Mouse (Mus musculus) olfactory bulb, adult 2 months (tissue): Measurements from ENCODE around the gene Zfpl1. TPM values are rescaled to one million over a fixed set of nuclear protein-coding genes. Genes with fewer than 3 reads are reported as not detected.

Experiments
- H3K27ac ChIP-seq: fragments of 200-500 bp; 2 replicates; pipeline ENCODE4 v1.5.1; 2012; ENCODE audit warnings: low read depth, low read length; ENCODE audit not compliant: insufficient read depth
- H3K4me1 ChIP-seq: fragments of 200-500 bp; 2 replicates; pipeline ENCODE4 v1.6.1; 2012; ENCODE audit warnings: low read length; ENCODE audit not compliant: control insufficient read depth, insufficient read depth
- H3K4me3 ChIP-seq: fragments of 200-500 bp; 2 replicates; pipeline ENCODE4 v1.5.1; 2012; ENCODE audit warnings: mild to moderate bottlenecking, low read depth, low read length, moderate library complexity; ENCODE audit not compliant: insufficient read depth
- CTCF ChIP-seq: fragments of 200-500 bp; IDR thresholded peaks from 2 replicates; pipeline ENCODE4 v1.5.1; 2012; ENCODE audit warnings: low read depth, mild to moderate bottlenecking, low read length, moderate library complexity; ENCODE audit not compliant: insufficient read depth
- POLR2A ChIP-seq: fragments of 200-500 bp; IDR thresholded peaks from 2 replicates; pipeline ENCODE4 v1.6.1; 2012; ENCODE audit warnings: mild to moderate bottlenecking, low read depth, low read length, moderate library complexity; ENCODE audit not compliant: insufficient read depth
- WGBS: fragments of 180-500 bp; shearing (Covaris S2); methylation state at CpG from one replicate; pipeline ENCODE4 v1.1.7; 2018; 5-methylcytosine and 5-hydroxymethylcytosine counted together
- polyA plus RNA-seq: library from polyadenylated mRNA; stranded (reverse); fragments of >200 nt; gene quantifications from 2 replicates; pipeline ENCODE4 v1.2.4, GENCODE M21; 2012; ENCODE audit warnings: low replicate concordance; ENCODE audit not compliant: missing spikeins, insufficient read depth, insufficient read length

Zfpl1 gene
- polyA plus RNA-seq, 1 experiment, result not detected

DNA sequence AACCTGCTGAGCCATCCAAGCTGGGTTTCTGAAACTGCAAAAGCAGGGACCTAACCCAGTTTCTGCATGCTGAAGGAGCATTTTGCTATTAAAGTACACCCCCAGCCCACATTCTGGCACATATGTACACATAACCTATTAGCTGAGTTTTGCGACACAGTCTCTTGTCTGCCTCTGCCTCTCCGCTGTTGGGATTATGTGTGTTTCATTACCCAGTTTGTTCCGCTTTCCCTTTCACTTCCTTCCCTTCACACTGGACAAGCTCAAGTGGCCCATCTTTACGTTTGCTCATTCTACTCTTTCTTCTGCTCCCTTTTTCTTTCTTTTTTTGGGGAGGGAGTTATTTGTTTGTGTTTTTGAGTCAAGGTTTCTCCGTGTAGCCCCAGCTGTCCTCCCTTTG lies 10.9 kb downstream of the Zfpl1 start:
- Histone ChIP-seq H3K27ac (no peak overlapping the region), H3K4me1 (peaks cover 8% of the 10 kb centered on the region), H3K4me3 (no peak overlapping the region)
- 92% methylated on average over 5 of the region's 5 CpGs for WGBS
- TF ChIP-seq POLR2A (no peak), CTCF (no peak)

DNA sequence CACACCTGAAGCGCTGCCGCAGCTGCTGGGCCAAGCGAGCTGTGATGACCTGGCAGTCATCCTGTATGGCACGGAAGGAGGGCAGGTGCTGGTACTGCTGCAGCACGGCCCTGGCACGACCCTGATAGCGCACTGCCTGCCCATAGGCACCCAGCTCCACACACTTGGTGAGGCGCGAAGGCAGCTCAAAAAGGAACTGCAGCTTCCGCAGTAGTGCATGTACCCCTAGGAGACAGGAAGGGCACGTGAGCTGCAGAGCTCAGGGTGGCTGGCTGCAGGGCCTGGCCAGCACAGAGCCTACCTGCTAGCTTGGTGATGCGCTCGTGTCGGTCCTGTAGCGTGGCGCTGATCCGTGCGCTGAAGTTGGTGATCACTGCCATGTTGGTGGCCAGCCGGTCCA lies 13.5 kb downstream of the Zfpl1 start:
- WGBS, result 92% methylated on average over 19 of the region's 19 CpGs
- no peak for TF ChIP-seq CTCF
- no peak for TF ChIP-seq POLR2A
- Histone ChIP-seq H3K27ac (no peak overlapping the region), H3K4me1 (peaks cover 22% of the 10 kb centered on the region), H3K4me3 (no peak overlapping the region)

DNA sequence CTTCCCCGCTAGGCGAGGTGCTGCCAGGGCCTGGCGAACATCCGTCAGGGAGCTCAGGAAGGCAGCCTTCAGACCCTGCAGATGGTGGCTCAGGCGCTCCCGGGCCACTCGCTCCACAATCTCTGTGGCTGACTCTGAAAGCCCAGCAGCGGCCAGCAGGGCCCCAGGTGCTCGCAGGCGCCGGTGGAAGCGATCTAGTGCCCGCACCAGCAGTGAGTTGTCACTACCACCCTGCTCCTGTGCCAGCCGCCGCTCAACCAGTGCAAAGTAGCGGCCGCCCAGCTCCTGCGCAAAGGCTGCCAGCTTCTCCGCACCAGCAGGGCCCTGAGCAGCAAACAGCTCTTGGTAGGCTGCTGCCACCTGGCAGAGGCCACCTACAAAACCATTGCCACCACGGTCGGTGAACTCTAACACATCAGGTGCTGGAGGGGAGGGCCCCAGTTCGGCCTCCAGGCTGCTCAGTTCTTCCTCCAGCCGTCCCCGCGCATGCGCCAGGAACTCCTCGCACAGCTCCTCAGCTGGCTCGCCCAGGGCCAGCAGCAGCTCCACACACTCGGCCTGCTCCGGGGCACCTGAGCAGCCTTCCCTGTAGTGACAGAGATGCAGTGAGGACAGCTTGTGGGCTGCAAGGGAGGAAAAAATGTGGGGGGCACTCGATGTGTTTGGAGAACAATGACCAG lies 14.0 kb downstream of the Zfpl1 start:
- WGBS, result 88% methylated on average over 31 of the region's 31 CpGs
- H3K4me3 ChIP-seq, result no peak overlapping the region
- TF ChIP-seq POLR2A, result no peak
- TF ChIP-seq CTCF, result no peak
- no peak overlapping the region for H3K27ac ChIP-seq
- H3K4me1 ChIP-seq, result peaks cover 19% of the 10 kb centered on the region

DNA sequence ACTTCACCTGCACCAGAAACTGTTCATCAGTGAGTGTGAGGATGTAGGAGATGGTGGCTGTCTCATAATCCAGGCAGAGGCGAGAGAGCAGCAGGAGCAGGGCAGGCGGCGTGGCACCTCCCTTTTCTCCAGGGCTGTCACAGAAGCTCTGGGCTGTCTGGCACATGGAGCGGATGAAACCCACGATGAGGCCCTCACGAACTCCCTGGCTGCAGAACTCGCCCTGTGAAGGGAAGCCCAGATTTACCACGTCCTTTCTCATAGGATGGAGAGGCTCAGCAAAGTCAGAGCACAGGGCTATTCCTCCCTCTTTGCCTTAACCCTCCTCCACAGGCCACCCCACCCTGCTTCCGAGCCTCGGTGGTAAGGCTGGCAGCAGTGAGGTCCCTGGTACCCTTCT lies 14.9 kb downstream of the Zfpl1 start:
- 90% methylated on average over 10 of the region's 10 CpGs for WGBS
- TF ChIP-seq POLR2A (no peak), CTCF (no peak)
- no peak overlapping the region for H3K4me3 ChIP-seq
- no peak overlapping the region for H3K27ac ChIP-seq
- peaks cover 19% of the 10 kb centered on the region for H3K4me1 ChIP-seq

DNA sequence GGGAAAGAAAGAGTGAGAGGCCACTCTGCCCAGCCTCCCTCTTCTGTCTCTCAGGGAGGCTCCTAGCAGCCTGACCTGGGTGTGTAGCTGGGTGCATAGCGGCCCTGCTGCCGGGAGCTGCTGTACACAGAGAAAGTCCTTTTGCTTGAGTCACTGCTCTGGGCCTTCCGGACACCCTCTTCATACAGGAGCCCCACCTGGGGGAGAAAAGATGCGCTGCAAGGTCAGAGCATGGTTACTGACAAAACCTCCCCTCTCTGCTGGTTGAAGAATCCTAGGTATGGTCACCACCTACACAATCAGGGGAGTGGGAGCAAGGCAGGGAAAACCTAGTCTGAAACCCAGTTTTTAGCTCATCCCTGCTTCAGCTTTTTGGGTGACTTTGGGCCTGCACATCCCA lies 15.8 kb downstream of the Zfpl1 start:
- Histone ChIP-seq H3K4me3 (no peak overlapping the region), H3K4me1 (peaks cover 19% of the 10 kb centered on the region), H3K27ac (no peak overlapping the region)
- no peak for TF ChIP-seq POLR2A
- no peak for TF ChIP-seq CTCF
- WGBS, result 88% methylated on average over 4 of the region's 4 CpGs

DNA sequence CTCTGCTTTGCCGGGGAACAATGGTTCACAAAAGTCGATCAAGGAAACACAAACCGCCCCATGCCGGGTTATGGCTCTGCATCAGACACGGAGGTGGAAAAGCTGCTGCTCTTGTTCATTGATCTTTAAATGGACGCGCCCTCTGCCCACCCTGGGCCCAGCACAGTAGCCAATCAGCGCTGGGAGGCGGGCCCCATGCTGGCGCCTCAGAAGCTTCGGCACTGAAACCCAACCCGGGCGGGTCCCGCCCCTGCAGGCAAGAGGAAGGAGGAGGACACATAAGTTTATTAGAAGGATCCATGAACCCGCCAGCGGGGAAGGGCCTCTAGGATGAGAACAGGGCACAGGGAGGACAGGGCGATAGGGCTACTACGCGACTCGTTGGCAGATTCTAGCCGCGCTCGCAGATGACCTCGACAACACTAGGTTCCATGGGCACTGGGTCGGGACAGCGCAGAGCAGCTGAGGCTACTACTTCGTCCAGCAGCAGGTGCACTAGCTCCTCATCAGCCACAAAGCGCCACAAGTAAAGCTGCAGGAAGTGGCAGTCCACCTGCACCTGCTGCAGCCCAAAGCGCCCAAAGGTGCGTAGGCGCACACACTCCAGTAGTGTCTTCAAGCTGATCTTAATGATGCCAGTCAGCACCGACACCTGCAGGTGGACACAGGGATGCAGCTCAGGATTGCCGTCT lies 16.9 kb downstream of the Zfpl1 start, which contains the start of gene Tm7sf2:
TSS of gene Tm7sf2 (minus strand) at position 650 of the 692 bp plus-strand sequence.
- 10% methylated on average over 33 of the region's 33 CpGs for WGBS
- Histone ChIP-seq H3K4me1 (peaks cover 23% of the 10 kb centered on the region), H3K4me3 (peak within 1 kb of the TSS; percentile 59), H3K27ac (peak within 1 kb of the TSS; percentile 67)
- 0 out of 2 replicates have a peak, but pooled peaks have one; percentile 38 for TF ChIP-seq POLR2A
- TF ChIP-seq CTCF, result no peak

DNA sequence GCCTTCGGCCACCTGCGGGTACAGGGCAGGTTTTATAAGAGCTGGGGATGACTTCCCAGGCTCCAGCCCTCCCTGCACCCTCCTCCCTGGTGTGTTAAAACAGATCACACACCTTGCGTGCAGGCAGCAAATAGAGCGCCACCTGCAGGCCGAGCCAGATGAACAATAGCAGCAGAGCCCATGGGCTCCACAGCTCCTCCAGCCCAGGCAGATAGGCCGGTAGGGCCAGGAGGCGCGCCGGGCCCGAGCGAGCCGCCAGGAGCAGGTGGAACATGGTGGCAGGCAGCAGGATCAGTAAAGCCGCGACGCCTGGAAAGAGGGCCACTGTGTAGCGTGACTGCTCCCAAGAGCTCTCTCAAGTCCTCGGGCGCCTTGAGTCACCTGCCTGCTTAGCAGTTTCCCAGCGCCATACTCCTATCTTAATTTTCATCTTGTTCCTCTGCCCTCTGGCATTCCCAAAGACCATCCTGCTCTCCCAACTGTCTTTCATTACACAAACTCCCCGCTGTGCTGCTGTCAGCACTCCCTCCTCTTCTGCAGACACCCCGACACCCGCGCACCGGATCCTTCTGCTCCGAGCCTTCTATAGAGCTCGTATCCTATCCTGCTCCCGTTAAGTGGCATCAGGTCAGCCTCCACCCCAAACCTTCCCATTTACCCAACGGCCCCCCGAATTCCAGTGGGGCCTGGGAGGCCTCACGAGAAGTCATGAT lies 17.6 kb downstream of the Zfpl1 start:
- Histone ChIP-seq H3K4me1 (peaks cover 26% of the 10 kb centered on the region), H3K4me3 (peak overlapping the region; percentile 59), H3K27ac (peak overlapping the region; percentile 67)
- TF ChIP-seq CTCF (peak; percentile 88), POLR2A (no peak)
- WGBS, result under 1% methylated on average over 30 of the region's 30 CpGs

DNA sequence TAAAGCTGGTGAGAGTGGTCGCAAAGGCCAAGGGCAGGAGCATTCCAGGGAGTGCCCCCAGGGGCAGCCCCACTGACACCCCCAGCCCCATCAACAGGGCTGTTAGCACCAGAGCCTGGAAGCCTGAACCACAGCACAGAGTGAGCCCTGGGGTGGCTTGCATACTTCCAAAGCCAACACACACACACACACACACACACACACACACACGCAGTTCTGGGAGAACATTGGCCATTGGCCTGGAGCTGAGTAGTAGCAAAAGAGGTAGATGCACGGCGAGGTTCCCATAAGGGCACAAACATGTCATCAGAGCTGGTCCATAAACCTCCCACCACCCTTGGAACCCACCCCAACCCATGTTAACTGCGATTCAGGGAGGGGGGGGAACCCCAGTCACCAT lies 18.2 kb downstream of the Zfpl1 start:
- peak overlapping the region; percentile 59 for H3K4me3 ChIP-seq
- no peak for TF ChIP-seq CTCF
- no peak for TF ChIP-seq POLR2A
- 27% methylated on average over 5 of the region's 5 CpGs for WGBS
- peaks cover 32% of the 10 kb centered on the region for H3K4me1 ChIP-seq
- H3K27ac ChIP-seq, result no peak overlapping the region

DNA sequence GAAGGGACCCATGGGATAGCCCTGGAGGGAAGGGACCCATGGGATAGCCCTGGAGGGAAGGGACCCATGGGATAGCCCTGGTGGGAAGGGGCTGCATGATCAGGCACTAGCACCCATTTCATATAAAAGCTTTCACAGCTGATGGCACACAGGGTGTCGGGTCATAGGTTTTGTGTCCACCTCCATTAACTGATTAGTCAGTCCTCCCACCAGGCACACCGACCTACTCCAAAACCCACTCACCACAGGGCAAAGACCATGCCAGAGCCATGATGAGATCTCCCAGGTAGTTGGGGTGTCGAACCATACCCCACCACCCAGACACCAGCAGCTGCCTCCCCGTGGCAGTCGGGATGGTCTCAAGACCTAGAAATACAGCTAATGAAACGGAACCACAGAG lies 21.7 kb downstream of the Zfpl1 start:
- no peak overlapping the region for H3K4me3 ChIP-seq
- 94% methylated on average over 6 of the region's 6 CpGs for WGBS
- no peak overlapping the region for H3K27ac ChIP-seq
- peaks cover 33% of the 10 kb centered on the region for H3K4me1 ChIP-seq
- TF ChIP-seq POLR2A, result no peak
- TF ChIP-seq CTCF, result no peak
